Mouse (Mus musculus) kidney, adult 11 months (tissue): ENCODE measurements around the gene Rrnad1.

ENCODE experiments used
- DNase-seq: peaks from one replicate; pipeline ENCODE4 v3.0.0; 2022

The Rrnad1 gene

DNA sequence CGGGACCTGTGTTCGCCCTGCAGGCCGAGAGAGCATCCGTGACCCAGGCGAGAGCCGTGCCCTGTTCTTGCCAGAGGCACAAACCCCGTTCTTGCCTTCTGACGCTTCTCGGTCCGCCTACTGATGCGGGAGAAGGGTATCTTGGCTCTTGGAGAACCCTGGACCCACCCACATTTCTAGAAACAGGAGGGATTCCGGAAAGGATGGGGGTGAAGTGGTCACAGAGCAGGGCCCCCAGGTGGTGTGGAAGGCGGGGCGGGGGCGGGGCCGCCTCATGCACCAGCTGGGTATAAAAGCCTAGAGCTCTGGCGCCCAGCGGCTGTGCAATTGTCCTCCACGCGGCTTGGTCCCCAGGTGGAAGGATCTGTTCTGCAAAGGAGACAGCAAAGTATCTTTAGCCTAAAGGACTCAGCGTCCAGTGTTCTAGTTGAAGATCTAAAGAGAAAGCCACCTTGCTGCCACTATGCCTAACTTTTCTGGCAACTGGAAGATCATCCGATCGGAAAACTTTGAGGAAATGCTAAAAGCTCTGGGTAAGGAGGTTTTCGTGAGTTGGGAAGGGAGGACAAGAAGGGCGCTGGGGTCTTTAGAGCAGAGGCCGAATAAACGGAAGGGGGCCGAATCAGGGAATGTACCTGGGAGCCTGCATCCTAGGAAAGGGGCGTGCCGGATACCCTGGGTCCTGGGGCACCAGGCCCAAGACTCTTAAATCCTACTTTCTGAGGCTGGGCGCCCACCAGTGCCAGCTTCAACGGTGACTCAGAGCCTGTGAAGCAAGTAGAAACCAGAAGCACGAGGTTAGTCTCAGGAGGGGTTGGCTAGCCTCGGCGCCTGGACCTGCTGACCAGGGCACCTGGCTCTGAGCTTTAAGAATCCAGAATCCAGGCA lies 18.1 kb upstream of the Rrnad1 start, which contains the start of gene Crabp2:
TSS of gene Crabp2 (plus strand) at position 289 of the 888 bp plus-strand sequence.
- no peak for DNase-seq

DNA sequence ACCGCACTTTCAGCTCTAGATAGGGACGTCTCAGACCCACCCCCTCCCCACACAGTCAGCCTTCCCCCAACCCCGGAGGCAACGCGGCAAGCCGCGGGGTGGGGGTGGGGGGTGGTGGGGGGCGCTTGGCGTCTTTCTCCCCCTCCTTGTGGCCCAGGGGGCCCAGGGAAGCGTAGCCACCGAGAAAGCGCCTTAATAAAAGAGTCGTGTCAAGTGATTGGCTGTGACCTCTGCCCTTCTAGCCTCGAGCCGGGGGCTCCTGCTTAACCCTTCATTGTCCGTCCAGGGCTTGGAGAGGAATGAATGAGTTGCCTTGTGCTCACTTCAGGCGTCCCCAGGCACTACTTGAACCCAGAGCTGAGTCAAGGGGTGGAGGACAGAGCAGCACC lies 17.3 kb upstream of the Rrnad1 start:
- no peak for DNase-seq

GRCm38 (mm10) chr3:87947056-87947810 lies 16.7 kb upstream of the Rrnad1 start:
- DNase-seq = no peak

DNA sequence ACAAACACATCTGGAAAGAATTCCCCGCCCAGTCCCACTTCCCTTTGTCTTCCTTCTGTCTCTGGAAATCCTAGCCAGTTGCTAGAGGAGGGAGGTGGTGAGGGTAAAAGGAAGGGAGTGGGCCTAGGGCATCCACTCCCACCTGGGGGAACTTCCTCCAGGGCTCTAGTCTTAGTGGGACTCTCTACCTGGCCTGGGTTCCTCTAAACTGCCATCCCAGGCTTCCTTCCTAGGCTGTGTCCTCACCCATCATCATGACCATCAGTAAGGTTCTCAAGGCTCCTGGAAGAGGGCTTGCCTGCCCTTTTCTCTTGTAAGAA lies 16.0 kb upstream of the Rrnad1 start:
- no peak for DNase-seq

GRCm38 (mm10) chr3:87945781-87946540 lies 15.4 kb upstream of the Rrnad1 start:
- no peak for DNase-seq

GRCm38 (mm10) chr3:87944838-87945600 lies 14.5 kb upstream of the Rrnad1 start:
- DNase-seq = no peak

DNA sequence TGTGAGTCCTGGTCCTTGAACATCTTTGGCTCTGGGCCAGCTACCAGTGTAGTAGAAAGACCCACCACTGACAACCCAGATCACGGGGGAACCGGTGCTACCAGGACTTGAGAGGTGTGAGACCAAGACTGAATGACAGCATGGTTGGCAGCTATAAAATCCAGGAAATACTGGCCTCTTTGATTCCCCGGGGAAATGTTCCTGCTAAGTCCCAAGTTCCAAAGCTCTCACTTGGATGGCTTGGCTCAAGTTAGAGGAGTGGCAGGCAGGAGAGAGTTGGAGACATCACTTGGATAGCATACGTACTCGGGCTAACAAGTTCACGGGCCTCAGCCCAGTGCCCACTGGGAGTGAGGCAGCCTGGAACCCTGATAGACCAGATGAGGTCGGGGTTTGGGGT lies 13.1 kb upstream of the Rrnad1 start:
- DNase-seq = no peak

- DNase-seq = no peak
These were observed 12.0 kb upstream of the Rrnad1 start for GRCm38 (mm10) chr3:87942471-87942870.

DNA sequence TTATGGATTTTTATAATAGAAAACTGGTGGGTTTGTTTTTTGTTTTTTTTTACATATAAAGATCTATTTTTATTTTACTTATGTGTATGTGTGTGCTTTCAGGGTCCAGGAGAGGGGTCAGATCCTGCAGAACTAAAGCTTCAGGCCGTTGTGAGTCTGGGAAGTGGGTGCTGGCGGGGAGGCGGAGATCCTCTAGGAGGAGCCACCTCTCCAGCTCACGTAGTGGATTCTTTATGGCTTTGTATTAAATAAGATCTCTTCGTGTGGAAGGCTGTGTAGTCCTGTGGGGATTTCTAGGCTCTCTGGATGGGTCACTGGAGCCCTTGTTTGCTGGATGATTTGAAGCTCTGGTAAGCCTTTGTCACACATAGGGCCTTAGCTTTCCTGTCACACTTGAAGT lies 10.1 kb upstream of the Rrnad1 start:
- DNase-seq = no peak

GRCm38 (mm10) chr3:87935776-87936175 lies 5.3 kb upstream of the Rrnad1 start:
- DNase-seq = peak; percentile 56

- peak; percentile 39 for DNase-seq
These were observed 4.7 kb upstream of the Rrnad1 start for GRCm38 (mm10) chr3:87935201-87935600.

- no peak for DNase-seq
These were observed 4.0 kb upstream of the Rrnad1 start for GRCm38 (mm10) chr3:87934501-87934900.

- peak; percentile 43 for DNase-seq
These were observed 3.5 kb upstream of the Rrnad1 start for GRCm38 (mm10) chr3:87934026-87934425.

GRCm38 (mm10) chr3:87929341-87930077 lies 1.0 kb downstream of the Rrnad1 start:
- no peak for DNase-seq

GRCm38 (mm10) chr3:87927452-87927851 lies 3.1 kb downstream of the Rrnad1 start:
- no peak for DNase-seq

- no peak for DNase-seq
These were observed 5.5 kb downstream of the Rrnad1 start for GRCm38 (mm10) chr3:87924996-87925395.

DNA sequence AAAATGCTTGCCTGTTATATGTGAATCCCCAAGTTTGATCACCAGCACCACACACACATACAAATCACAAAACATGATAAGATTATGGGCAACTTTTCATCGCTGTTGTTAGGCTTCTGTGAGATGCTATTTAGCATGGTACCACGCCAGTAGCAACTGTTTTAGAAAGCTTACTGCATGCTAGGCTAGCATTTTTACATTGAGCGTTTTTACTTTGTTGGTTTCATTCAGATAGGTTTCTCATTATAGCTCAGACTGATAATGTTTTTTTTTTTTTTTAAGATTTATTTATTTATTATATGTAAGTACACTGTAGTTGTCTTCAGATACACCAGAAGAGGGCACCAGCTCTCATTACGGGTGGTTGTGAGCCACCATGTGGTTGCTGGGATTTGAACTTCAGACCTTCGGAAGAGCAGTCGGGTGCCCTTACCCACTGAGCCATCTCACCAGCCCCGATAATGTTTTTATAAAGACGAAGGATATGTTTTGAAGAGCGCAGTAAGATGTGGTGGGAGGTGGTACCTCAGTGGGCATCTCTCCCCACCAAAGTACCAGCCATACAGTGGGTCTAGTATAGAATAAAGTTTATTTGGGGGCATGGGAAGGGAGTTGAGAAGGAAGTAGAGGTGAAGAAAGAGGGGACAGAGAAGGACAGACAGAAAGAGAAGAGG lies 10.1 kb downstream of the Rrnad1 start:
- no peak for DNase-seq

DNA sequence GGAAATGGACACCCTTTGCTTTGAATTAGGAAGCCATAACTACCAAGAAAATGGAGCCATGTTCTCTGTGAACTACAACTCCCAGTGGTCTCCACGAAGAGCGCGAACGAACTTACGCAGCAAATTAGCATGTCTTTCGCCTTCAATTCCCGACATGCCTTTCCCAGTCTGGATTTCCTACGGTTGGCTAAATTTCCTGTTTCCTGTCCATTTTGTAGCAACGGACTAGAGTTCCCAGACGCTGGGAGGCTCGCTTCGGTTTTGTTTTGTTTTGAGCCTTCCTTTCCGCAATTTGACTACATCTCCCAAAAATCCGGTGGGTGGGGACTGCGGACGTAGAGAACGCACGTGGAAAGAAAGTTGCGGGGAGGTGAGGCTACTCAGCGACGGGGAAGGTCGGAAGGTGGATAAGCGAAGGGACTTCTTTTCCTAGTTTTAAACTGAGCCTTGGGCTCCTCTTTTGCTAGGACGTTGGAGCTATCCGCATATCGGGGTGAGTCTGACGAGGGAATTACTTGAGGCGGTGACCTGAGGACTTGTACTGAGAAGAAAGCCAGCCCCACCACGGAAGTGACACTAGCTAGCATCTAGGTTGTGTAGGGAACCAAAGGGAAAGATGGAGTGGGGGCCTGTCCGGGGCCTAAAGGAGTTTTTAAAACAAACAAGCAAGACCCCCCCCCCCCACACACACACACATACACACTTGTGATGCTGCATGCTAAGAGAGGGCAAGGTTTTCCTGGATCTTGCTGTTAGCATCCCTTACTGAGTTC lies 11.0 kb downstream of the Rrnad1 start, which contains the start of gene Mrpl24:
TSS of gene Mrpl24 (plus strand) at position 171 of the 773 bp plus-strand sequence.
- peak; percentile 91 for DNase-seq

GRCm38 (mm10) chr3:87918551-87918950 lies 12.0 kb downstream of the Rrnad1 start:
- DNase-seq = no peak

DNA sequence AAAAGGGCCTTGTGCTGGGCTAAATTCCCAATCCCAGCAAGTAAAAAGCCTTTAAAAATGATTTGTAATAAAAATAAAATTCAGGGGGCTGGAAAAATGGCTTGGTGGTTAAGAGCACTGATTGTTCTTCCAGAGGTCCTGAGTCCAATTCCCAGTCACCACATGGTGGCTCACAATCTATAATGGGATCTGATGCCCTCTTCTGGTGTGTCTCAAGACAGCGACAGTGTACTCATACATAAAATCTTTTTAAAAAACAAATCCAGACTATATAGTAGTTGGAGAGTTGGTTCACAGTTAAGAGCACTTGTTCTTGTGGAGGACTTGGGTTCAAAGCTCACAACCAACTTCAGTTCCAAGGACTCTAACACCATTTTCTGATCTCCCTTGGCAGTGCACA lies 13.5 kb downstream of the Rrnad1 start:
- DNase-seq = no peak
